ENCODE assay signal across 9 mouse cellular contexts in genomic region chr1:160399428-160399827, GRCm38 (mm10).
DNase-seq lines count a peak whose midpoint lies in the region; ATAC-seq lines count a peak whose summit lies in the region.
"Had no signal": no experiment of that assay in that cellular context is flagged by ENCODE, and none has a peak within 500 bp of the region (broad histone marks: within the 10 kb centered on the region; RNA-seq: fewer than 3 reads in every experiment).

No protein-coding gene starts in this region.

- H3K9ac ChIP-seq in forebrain, embryonic 13.5 days, result no peak overlapping the region
- H3K9ac ChIP-seq in forebrain, embryonic 11.5 days (ENCODE audit: low read length), result no peak overlapping the region
- H3K9ac ChIP-seq in liver, embryonic 12.5 days, result no peak overlapping the region
- no peak overlapping the region for H3K9ac ChIP-seq in embryonic facial prominence, embryonic 14.5 days (ENCODE audit: low read depth, low read length)
- H3K9ac ChIP-seq: liver, embryonic 15.5 days had no signal

- H3K4me1 ChIP-seq in forebrain, embryonic 13.5 days, result no peaks in the 10 kb centered on the region
- H3K4me1 ChIP-seq in forebrain, embryonic 11.5 days (replicated peaks; ENCODE audit: control insufficient read depth, insufficient read depth, low read length), result no peaks in the 10 kb centered on the region
- peaks cover 15% of the 10 kb centered on the region; the same call in 1 of the 2 replicates for H3K4me1 ChIP-seq in liver, embryonic 12.5 days
- no peaks in the 10 kb centered on the region for H3K4me1 ChIP-seq in embryonic facial prominence, embryonic 14.5 days (ENCODE audit: control insufficient read depth, insufficient read depth, low read length)

- no peak for DNase-seq in forebrain, embryonic 11.5 days (ENCODE audit: low spot score)
- DNase-seq in liver (peak; percentile 44), NIH3T3 (ENCODE audit: low read depth) (peak; percentile 83)
- DNase-seq in embryonic facial prominence, embryonic 14.5 days (ENCODE audit: low spot score), result peak; percentile 64
- no peak for DNase-seq in spleen, adult 12 weeks (ENCODE audit: low spot score)

- no peak overlapping the region for H3K4me3 ChIP-seq in forebrain, embryonic 13.5 days
- no peak overlapping the region for H3K4me3 ChIP-seq in forebrain, embryonic 11.5 days (ENCODE audit: low read depth, low read length)
- H3K4me3 ChIP-seq in liver, embryonic 12.5 days, result no peak overlapping the region
- no peak overlapping the region for H3K4me3 ChIP-seq in embryonic facial prominence, embryonic 14.5 days (ENCODE audit: low read depth, low read length)
- H3K4me3 ChIP-seq: liver, embryonic 15.5 days had no signal

- H3K27ac ChIP-seq in forebrain, embryonic 13.5 days, result no peak overlapping the region
- H3K27ac ChIP-seq in forebrain, embryonic 11.5 days (ENCODE audit: low read depth, low read length), result no peak overlapping the region
- H3K27ac ChIP-seq in liver, embryonic 12.5 days, result no peak overlapping the region
- no peak overlapping the region for H3K27ac ChIP-seq in embryonic facial prominence, embryonic 14.5 days (replicated peaks; ENCODE audit: low read depth, low read length)
- H3K27ac ChIP-seq: liver, embryonic 15.5 days had no signal

- H3K4me2 ChIP-seq in forebrain, embryonic 13.5 days, result no peak overlapping the region
- no peak overlapping the region for H3K4me2 ChIP-seq in forebrain, embryonic 11.5 days (ENCODE audit: low read depth, low read length, severe bottlenecking)
- no peak overlapping the region for H3K4me2 ChIP-seq in liver, embryonic 12.5 days
- no peak overlapping the region for H3K4me2 ChIP-seq in embryonic facial prominence, embryonic 14.5 days (ENCODE audit: low read depth, low read length)
- H3K4me2 ChIP-seq: liver, embryonic 15.5 days had no signal

- H3K27me3 ChIP-seq in forebrain, embryonic 13.5 days, result no peaks in the 10 kb centered on the region
- H3K27me3 ChIP-seq in forebrain, embryonic 11.5 days (ENCODE audit: control insufficient read depth, insufficient read depth, low read length), result no peaks in the 10 kb centered on the region
- no peaks in the 10 kb centered on the region for H3K27me3 ChIP-seq in liver, embryonic 12.5 days (replicated peaks)
- no peaks in the 10 kb centered on the region for H3K27me3 ChIP-seq in embryonic facial prominence, embryonic 14.5 days (replicated peaks; ENCODE audit: control insufficient read depth, insufficient read depth, low read length)
- H3K27me3 ChIP-seq: liver, embryonic 15.5 days had no signal

- ATAC-seq in forebrain, embryonic 13.5 days, result 0 out of 2 replicates have a peak, but pooled peaks have one; percentile 45
- no peak for ATAC-seq in forebrain, embryonic 11.5 days (replicated peaks; ENCODE audit: low FRiP score)
- no peak for ATAC-seq in liver, embryonic 12.5 days
- ATAC-seq in embryonic facial prominence, embryonic 14.5 days (ENCODE audit: low read depth), result no peak
- ATAC-seq in megakaryocyte progenitor cell, adult 5-6 weeks (replicated peaks; ENCODE audit: poor library complexity), result peak; percentile 77

- no peaks in the 10 kb centered on the region for H3K36me3 ChIP-seq in forebrain, embryonic 13.5 days (ENCODE audit: poor library complexity, severe bottlenecking)
- H3K36me3 ChIP-seq in forebrain, embryonic 11.5 days (ENCODE audit: control insufficient read depth, insufficient read depth, low read length), result no peaks in the 10 kb centered on the region
- no peaks in the 10 kb centered on the region for H3K36me3 ChIP-seq in liver, embryonic 12.5 days
- no peaks in the 10 kb centered on the region for H3K36me3 ChIP-seq in embryonic facial prominence, embryonic 14.5 days (ENCODE audit: control insufficient read depth, insufficient read depth, low read length)
- H3K36me3 ChIP-seq: liver, embryonic 15.5 days had no signal

- H3K9me3 ChIP-seq in forebrain, embryonic 13.5 days (replicated peaks), result no peaks in the 10 kb centered on the region
- no peaks in the 10 kb centered on the region for H3K9me3 ChIP-seq in forebrain, embryonic 11.5 days (ENCODE audit: control insufficient read depth, low read length)
- H3K9me3 ChIP-seq in liver, embryonic 12.5 days (replicated peaks), result no peaks in the 10 kb centered on the region
- no peaks in the 10 kb centered on the region for H3K9me3 ChIP-seq in embryonic facial prominence, embryonic 14.5 days (ENCODE audit: control insufficient read depth, low read length)
- H3K9me3 ChIP-seq: liver, embryonic 15.5 days had no signal

Comparison
In these comparisons a context has a peak if more than half of its experiments do, and no peak if none do; other contexts are left out.
1. ATAC-seq: peak in forebrain, embryonic 13.5 days (single experiment) and megakaryocyte progenitor cell, adult 5-6 weeks (single experiment); none in forebrain, embryonic 11.5 days (single experiment), liver, embryonic 12.5 days (single experiment) and embryonic facial prominence, embryonic 14.5 days (single experiment).
2. DNase-seq: peak in liver (single experiment), NIH3T3 (single experiment) and embryonic facial prominence, embryonic 14.5 days (single experiment); none in forebrain, embryonic 11.5 days (single experiment) and spleen, adult 12 weeks (single experiment).